Mouse (Mus musculus): Measurements from ENCODE around the gene Myb.

GRCm38 (mm10) chr10:21146719-21147118 is 14.1 kb downstream of the Myb start:
- TF ChIP-seq CTCF (IDR thresholded peaks at IDR 0.05; ENCODE audit: insufficient read depth, low read depth, low read length) = no peak
- no peak for TF ChIP-seq POLR2A (IDR thresholded peaks at IDR 0.05; ENCODE audit: insufficient read depth, low read depth, low read length)

Data from olfactory bulb, adult 2 months (tissue).